Mouse (Mus musculus) testis, adult 2 months (tissue): ENCODE measurements around the gene Gm9918.

Source experiments
- CTCF ChIP-seq: fragments of 200-500 bp; IDR thresholded peaks from 2 replicates; pipeline ENCODE4 v1.5.1; 2012; ENCODE audit warnings: low read depth, mild to moderate bottlenecking, inconsistent platforms, low read length, moderate library complexity; ENCODE audit not compliant: control insufficient read depth, insufficient read depth, insufficient replicate concordance
- POLR2A ChIP-seq: fragments of 200-500 bp; IDR thresholded peaks from 2 replicates; pipeline ENCODE4 v1.6.1; 2012; ENCODE audit warnings: low read depth, mild to moderate bottlenecking, inconsistent platforms, low read length, moderate library complexity; ENCODE audit not compliant: control insufficient read depth

GRCm38 (mm10) chr15:102262582-102262981 is 7.8 kb upstream of the Gm9918 start:
- TF ChIP-seq CTCF (no peak), POLR2A (no peak)
